Mouse (Mus musculus) heart, adult 9 months (tissue): ENCODE measurements at regions not wholly inside any gene's neighbourhood (a gene's known extent, or its start where the extent isn't known, plus 50 kb on each side); places are given as distances from the start of the nearest gene placed in this dataset.

Source experiments
- DNase-seq, 2 experiments: peaks; one replicate each; pipeline ENCODE4 v3.0.0; 2022; ENCODE audit warnings: low spot score in 2 of 2

- no peak for DNase-seq
Observed at GRCm38 (mm10) chr19:26475197-26475596, 129.7 kb upstream of the Smarca2 start.

DNA sequence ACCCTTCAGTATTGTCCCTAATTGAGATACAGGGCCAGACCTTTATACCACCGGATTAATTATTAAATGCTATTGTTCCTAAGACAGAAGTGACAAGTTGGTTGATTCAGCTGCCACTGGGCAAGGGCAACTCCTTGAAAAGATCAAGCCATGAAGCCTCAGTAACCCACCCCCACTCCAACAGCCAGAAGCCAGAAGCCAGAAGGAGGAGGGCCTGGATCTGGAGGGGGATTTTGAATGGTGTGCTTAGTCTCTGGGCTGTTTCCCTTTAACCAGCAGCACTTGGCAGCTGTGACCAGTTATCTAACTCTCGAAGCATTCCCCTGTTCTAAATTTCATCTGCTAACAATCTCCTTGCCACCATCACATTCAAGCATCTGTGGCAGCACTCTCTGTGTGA is 129.1 kb upstream of the Smarca2 start:
- DNase-seq: no peak

GRCm38 (mm10) chr19:26478055-26478737 is 126.7 kb upstream of the Smarca2 start:
- no peak for DNase-seq

GRCm38 (mm10) chr19:26484322-26484721 is 120.5 kb upstream of the Smarca2 start:
- no peak for DNase-seq

DNA sequence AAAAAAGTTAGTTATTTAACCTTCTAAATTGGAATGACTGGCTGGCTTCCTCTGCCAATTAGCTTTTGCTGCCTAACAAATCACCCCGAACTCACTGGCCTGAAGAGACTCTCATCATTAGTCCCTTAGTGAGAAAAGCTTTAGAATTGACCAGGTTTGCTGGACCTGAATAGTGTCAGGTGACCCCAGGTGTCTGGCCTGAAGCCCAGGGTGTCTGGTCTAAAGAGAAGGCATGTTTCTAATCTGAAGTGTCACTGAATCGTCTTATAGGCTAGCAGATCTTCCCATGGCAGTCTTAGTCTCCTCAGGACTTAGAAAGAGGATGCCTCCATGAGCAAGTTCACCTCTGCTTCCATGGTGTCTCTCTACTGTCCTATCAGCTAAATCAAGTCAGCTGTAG is 112.0 kb upstream of the Smarca2 start:
- DNase-seq: no peak

GRCm38 (mm10) chr19:26501064-26501463 is 103.8 kb upstream of the Smarca2 start:
- no peak for DNase-seq

DNA sequence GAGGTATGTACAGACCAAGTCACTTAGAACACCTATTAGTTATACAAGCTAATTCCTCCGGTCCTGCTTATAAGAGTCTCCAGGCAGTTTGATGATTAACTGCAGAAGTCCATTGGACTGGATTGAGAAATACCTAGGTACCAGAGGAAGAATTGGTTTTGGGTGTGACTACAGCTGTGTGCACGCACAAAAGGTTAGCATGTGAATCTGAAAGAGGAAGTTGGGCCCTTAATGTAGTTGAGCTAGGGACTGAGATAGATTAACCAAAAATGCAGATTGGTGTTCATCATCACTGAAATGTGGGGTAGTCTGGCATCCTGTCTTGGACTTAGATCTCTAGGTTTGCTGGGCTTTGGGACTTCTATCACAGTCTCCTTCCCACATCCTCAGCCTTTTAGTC is 100.8 kb upstream of the Smarca2 start:
- DNase-seq: no peak

DNA sequence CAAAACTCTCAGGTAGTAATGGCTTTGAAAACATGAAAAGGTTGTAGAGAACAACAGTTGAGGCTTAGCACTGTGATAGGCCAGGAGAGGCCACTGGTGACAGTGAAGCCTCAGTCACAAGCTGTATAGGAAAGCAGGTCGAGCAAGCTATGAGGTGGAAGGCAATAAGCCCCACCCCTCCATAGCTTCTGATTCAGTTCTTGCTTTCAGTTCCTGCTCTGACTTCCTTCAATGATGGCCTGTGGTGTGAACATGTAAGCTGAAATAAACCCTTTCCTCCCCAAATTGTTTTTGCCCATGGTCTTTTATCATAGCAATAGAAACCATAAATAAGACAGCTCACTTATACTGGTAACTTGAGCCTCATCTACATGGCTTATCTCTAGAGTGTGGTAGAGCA is 98.0 kb upstream of the Smarca2 start:
- DNase-seq: no peak

- no peak for DNase-seq
Observed at GRCm38 (mm10) chr19:26507986-26508385, 96.9 kb upstream of the Smarca2 start.

DNA sequence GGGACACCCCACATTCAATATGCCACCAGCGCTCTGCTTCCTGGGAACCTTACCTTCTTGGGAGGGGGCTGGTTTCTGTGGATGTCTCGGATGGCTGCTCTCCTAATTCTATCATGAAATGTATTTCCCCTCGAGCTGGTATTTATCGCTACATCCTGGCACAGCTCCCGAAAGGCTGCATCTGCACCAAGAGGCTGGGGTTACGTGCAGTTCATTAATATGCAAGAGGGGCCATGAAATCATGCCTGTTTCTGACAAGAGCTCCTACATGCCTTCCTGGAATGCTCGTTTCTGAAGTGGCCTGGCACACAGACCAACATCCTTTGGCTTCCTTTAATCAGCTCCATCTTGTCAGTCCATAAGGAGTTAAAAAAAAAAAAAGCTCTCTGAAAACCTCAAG is 96.2 kb upstream of the Smarca2 start:
- DNase-seq: no peak

DNA sequence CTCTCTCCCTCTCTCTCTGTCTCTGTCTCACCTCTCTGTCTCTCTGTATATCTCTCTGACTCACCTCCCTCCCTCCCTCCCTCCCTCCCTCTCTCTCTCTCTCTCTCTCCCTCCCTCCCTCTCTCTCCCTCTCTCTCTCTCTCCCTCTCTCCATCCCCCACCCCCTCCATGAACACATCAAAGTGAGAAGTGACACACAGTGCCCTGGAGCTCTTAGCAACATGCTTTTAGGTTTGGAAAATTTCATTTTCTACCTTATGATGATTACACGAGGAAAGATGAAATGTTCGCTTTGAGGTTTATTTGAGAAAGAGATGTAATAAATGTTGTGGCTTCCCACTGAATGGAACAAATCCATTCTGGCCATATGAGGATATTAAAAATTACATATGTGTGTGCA is 95.6 kb upstream of the Smarca2 start:
- DNase-seq: no peak

- no peak for DNase-seq
Observed at GRCm38 (mm10) chr19:26510185-26510584, 94.7 kb upstream of the Smarca2 start.

DNA sequence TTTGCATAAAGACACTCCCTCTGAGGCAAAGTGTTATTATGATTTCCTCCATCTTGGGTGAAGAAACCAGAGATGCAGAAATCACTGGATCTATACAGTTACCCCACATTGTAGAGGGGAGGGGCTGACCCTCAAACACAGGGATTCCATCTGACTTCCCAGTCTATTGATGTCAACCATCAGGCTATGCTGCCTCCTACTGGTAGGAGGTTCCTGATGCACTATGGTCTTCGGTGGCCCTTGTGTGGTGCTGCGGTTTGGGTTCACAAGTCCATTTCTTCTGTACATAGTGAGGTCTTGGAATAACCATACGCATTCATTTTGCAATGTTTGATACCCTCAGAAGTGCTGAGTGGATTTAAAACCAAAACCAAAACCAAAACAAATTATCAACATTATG is 94.0 kb upstream of the Smarca2 start:
- no peak for DNase-seq

DNA sequence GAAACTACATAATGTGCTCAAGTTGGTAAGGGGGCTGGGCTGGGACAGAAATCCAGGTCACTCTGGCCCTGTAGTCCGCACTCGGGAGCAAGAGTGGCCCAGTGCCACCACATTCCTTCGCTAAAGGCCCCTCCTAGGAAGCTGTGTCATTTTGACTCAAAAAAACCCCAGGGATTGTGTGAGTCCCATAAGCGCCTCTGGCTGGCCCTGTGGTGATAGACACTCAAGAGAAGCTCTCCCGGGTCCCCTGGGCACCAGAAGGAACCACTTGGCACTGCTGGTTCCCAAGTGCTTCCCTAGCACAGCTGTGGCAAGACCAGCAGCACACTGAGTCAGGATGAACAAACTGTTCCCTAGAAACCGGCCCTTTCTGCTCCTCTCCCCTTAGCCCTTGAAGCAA is 93.1 kb upstream of the Smarca2 start:
- DNase-seq: no peak

DNA sequence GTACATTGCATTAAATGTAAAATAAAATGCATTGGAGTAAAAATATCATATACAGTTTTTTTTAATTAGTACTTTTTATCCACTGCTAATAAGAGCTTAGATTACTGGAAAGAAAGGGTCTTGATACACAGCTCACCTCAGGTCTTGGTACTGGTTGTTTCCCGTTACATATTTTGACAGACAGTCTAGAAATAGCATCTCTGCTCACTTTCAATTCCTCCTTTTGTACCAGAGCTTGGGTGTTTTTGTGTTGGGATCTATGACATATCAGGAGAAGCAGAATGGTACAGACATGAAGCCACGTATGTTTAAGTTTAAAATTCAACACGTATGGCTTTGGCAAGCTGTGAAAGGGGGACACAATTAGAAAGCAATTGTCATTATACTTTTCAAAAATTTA is 80.3 kb upstream of the Smarca2 start:
- DNase-seq: no peak

DNA sequence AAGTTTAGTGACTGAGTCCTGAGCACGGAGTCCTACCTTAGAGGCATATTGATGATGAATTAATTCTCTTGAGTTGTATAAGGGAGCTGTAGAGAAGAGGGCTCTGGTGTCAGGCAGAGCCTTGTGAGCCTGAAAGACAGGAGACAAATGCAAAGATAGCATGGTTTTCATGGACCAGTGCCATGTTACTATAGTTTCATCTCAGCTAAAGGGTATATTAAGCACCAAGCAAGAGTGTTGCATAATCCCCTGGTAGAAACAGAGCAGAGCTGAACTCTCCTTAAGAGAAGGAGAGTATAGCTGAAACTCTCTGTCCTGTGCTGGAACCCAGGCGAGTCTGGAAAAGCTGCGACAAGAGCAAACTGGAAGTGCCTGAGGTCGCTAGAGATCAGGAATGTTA is 73.5 kb upstream of the Smarca2 start:
- DNase-seq: no peak

GRCm38 (mm10) chr19:26532509-26532908 is 72.3 kb upstream of the Smarca2 start:
- no peak for DNase-seq

GRCm38 (mm10) chr19:26545671-26546070 is 59.2 kb upstream of the Smarca2 start:
- no peak for DNase-seq

DNA sequence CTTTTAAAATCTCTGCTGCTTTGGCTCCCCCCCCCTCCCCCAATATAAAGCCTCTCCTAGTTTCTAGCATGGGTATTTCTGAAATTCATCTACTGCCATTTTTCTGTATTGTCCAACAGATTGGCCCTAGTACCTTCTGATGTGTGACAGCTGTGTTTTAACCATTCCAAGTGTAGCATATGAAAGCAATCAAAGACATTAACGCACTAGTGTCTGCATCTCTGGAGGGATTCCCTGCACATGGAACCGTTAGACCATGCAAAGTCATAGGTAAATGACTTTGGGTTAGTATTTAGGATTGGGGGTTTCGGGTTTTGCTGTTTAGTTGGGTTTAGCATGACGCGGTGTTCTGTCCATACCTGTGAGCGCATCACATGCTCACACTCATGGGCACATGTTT is 57.3 kb upstream of the Smarca2 start:
- DNase-seq: no peak

DNA sequence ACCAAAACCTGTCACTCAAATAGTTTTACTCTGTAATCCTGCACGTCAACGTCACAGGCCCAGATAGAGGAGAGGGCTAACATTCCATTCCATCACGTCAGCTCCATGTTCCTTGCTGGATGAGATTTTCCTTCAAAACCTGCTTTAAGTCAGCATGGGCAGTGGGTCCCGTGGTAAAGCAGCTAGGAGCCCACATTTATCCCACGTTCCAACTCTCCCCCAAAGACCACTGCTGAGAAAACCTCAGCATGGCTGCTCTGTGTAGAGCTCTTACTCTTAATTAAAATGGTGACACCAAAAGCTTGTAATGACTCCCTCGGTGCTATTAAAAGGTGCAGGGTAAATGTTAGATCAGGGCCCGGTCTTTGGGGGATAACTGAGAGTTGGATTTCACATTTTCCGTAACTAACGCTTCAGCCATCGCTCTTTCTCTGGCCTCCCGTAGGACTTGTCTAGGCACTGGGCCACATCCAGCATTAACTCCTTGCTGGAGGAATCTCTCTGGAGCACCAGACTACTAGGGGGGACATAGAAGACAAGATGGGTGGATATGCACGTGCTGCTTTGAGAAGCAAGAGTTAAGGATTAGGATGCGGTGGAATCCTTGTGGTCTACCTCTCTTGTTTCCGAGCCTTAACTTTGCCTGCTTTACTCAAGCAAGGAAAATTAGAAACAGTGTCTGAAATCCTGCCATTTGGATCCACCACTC is 56.1 kb upstream of the Smarca2 start:
- DNase-seq: no peak

DNA sequence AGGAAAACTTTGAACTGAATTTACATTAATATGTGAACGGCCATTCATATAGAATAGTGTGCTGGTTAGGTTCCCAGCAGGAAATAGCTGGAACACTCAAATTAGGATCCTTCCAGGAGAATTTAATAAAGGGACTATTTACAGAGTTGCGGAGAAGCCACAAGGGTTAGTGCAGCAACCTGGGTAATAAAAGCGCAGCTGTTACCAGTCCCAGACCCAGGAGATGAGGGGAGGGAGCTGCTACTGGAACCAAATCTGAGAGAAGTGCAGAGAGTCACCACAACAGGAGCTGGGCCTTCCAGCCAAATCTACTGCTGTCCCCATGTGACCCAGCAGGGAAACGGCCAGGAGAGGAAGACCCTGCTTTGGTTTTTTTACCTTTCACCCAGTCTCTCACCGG is 54.6 kb upstream of the Smarca2 start:
- DNase-seq: no peak
